Mouse (Mus musculus) right cerebral cortex, postnatal 14 days (tissue): ENCODE measurements around the gene Fam111a.
A peak's percentile ranks its signal among the peaks of the same experiment; 100 is the strongest.
"Not testable (repeated sequence)": the region's sequence is repeated elsewhere in the genome, so short reads cannot be mapped to it uniquely, and the experiment has no call there.

Experiments
- DNase-seq: peaks from one replicate; pipeline ENCODE4 v3.0.0; 2022

Fam111a gene

DNA sequence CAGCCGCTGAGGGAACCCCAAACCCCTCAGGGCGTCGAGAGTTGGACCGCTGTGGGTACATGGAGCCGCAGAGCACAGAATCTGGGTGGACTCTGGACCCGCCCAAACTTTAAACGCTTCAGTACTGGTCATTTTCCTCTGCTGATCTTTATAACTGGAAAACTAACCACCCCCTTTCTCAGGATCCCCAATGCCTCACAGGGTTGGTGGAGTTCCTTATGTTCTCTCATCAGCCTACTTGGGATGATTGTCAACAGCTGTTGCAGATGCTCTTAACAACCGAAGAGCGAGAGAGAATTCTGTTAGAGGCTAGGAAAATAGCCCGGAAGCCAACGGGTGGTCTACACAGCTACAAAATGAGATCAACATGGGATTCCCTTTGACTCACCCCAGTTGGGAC is at the start of gene Fam111a:
Gene Fam111a, plus strand, starts transcription at position 301 of the 400 bp plus-strand sequence.
- not testable (repeated sequence) for DNase-seq

DNA sequence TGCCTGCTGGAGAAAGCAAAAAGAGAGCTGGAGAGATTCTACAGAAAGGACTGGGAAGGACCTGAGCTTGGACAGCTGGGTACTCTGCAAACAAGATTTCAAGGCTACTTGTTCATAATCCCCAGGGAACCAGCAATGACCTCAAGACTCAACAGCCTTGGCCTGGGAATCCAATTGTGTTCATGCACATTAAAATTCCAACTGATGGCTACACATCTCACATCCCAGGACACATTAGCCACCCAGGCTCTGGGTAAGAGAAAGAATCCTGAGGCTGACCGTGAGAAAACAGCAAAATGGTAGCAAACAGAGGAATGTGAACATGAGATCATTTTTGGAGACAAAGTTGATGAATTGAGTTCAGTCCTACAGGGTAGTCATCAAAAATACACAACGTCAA is 49.3 kb upstream of the Fam111a start:
- no peak for DNase-seq

DNA sequence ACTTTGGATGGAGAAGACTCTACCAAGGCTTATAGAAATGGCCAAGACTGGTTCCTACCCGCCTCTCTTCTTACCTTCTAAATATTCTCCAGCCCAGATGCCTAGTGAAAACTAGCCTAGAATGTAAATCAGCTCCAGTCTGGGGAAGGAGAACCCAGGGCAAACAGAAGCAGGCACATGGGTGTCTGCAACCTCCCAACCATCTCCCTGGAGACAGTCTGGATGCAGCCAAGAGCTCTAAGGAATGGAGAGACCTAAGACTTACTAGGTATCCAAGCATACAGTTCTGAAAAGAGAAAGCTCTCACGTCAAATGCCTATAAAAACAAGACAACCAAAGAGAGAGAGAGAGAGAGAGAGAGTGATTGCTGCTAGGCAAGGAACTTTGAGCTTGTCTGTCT is 47.6 kb upstream of the Fam111a start:
- DNase-seq = no peak

DNA sequence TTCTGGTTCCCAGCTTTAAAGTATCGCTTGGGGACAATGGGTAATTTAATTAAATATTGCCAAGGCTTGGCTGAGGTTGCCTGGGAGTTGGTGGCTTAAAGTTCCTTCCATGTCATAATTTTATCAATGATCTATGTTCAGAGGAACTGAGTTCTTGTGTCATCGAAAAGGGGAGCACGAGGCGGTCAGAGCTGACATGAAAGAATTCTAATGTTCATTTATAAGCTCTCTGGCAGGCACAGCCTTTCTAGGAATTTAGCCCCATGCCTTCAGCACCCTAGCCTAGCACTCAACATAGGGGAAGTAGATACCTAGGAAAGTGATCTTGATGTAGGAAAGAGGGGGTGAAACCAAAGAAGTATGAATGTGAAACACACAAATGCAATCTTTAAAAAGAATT is 47.2 kb upstream of the Fam111a start:
- DNase-seq = no peak

DNA sequence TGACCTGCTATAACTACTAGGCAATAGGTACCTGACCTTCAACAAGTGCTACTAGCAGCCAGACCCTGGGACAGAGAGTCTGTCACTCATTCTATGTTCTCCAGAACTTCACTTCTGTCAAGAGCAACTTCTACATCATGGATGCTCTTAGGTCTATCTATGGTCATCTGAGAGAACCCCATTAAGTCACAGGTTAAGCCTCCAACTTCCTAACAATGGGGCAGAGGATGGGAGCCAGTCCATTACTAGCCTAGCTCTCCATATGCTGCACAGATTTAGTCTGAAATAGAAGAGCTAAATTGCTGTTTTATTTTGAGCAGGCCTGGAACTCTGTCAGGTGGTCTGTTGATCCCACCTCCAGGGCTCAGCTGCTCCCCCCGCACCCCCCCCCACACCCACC is 46.6 kb upstream of the Fam111a start:
- no peak for DNase-seq

DNA sequence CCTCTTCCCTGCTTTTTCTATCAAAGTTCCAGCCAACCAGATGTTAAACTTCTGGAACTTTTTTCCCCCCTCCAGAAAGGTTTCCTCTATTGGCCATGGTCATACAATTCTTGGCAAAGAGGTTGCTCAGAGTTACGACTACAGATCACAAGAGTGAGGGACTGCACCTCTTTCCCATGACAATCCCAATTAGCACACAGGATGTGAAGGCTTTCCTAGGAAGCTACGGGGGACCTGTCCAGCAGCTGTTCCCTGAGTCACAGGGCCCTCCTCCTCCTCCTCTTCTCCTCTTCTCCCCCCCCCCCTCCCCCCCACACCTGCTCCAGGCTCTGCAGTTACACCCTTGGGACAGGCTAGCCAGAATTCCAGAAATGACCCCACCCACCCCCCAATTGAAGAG is 46.1 kb upstream of the Fam111a start:
- no peak for DNase-seq

DNA sequence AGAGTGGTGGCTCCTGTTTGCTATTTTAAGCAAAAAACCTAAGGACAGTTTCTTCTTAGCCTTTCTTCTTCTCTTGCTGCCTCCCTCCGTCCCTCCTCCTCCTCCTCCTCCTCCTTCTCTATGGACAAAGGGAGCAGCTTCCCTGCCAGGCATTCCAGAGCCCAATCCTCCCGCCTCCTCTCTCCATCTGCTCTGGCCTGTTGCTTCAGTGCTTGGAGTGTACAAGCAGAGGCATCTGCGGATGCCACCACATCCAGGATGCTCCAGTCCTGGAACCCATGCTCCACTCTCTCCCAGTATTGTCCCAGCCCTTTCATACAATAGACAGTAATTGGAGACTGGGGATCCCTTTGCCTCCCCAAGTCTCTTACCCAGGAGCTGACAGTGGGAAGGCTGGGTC is 45.4 kb upstream of the Fam111a start:
- peak; percentile 59 for DNase-seq

DNA sequence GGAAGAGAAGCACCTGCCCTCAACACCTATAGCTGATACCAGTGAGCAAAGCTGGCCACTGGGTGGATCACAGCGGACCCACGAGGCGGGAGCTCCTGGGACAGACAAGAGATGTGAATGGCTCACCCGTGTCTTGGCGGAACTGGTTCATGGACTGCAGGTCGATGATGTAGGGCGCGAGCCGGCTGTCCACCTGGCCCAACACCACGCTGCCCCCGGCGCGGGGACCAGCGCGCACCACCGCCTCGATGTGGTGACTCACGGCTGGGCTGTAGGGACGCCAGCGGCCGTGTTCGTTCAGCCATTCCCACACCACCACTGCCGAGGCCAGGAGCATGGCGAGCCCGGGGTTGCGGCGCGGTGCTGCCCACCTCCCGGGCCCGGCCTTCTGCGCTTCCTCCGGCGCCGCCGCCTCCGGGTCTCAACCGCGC is 44.6 kb upstream of the Fam111a start:
- peak; percentile 40 for DNase-seq

DNA sequence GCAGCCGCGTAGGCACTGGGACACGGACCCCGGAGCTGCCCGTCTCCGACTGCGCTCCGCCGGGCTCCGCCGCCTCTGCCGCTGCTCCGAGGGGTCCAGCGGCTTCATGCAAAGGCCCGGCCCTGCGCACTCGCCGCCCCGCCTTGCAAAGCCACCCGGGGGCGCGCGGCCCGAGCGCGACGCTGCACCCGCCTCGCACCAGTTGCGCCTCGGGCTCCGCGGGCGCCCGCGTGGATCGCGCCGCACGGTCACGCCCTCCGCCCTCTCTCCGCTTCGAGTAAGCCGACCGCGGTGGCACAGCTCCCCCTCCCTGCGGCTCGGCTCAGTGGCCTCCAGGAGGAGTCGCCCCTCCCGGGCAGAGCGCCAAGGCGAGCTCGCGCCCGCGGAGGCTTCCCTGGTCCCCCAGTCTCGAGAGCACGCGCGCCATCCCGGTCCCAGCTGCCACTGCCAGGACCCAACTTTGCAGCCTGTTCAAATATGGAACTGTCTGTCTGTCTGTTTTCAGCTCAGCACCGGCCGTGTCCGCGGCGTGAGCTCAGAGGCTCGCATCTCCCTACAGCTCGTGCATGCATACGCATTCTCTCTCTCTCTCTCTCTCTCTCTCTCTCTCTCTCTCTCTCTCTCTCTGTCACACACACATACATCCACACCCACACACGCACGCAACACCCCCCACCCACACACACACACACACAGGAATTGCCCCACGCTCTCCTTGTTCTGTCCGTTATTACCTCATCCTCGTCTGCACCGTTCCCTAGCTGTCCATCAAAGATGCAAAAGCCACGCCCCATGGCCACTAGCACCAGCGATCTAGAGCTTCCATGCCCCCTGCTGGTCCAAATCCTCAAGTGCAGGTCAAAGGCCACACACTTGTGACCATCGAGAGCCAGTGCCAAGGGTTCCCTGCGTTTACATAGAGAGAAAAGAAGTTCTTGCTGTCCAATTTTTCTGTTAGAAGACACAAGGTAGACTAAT is 43.9 kb upstream of the Fam111a start, which contains the start of gene Dtx4:
Gene Dtx4, minus strand, starts transcription at position 85 of the 978 bp plus-strand sequence.
- DNase-seq = peak; percentile 93

DNA sequence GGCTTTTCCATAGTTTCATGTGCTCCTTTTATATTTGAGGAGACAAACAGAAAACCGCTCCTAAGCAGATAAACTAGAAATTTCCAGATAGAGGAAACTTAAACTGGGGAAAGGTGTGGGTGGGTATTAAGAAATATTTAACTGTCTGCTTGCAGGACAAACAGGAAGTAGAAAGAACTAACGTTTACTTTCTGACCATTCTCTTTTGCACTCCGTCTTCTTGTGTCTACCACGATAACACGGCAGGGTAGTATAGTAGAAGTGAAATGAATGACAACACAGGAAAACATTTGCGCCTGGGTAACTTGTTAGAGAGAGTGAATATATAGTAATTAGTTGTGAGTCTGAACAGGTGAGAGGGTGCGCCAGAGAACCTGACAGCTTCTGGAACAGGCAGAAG is 42.8 kb upstream of the Fam111a start:
- no peak for DNase-seq

DNA sequence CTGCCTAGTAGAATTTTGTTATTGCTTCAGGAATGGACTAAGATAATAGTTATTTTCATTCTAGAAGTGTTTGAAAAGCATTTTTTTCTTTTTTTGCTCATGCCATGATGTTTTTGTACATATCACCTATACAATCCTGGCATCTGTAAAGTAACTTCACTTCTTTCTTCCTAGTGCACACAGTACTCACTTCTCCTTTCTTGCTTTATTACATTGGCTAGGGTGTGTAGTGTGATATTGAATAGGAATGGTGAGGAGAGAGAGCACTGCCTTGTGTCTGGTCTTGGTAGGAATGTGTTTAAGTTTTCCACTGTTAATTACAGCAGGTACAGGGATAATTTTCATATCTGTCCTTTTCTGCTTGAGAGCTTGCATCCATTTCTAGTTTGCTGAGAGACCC is 30.9 kb upstream of the Fam111a start:
- no peak for DNase-seq

DNA sequence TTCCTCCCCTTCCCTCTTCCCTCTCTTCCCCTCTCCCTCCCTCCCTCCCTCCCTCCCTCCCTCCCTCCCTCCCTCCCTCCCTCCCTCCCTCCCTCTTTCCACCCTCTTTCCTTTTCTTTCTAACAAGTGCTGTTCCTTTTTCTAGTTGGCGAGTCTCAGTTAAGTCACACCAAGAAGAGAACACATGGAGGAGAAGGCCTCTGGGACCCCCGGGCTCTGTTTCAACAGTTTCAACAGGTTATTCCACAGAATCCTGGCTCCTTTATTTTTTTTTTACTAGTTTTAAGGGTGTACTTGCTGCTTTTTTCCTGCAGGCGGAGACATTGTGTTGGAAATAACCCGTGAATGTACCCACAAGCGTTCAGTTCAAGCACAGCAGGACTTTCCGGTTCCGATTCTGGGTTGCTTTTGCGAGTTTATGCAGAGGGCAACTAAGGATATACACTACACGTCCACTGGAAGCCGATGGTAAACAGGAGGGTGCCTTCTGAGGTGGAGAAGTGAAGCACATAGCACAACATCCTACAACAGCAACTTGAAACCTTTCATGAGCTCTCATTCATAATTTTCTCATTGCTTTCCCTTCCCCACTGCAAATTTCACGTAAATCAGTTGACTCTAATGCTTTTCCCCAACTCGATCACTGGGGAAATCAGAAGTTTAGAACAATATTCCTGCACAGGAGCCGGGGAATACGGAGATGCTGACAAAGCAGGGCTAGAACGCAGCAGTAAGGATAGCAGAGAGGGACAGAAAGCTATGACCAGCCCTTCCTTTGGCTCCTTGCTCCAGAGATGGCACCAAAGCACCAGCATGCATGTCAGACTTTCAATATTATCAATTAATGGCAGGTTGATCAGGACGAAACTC is 27.6 kb upstream of the Fam111a start:
- peak; percentile 30 for DNase-seq

DNA sequence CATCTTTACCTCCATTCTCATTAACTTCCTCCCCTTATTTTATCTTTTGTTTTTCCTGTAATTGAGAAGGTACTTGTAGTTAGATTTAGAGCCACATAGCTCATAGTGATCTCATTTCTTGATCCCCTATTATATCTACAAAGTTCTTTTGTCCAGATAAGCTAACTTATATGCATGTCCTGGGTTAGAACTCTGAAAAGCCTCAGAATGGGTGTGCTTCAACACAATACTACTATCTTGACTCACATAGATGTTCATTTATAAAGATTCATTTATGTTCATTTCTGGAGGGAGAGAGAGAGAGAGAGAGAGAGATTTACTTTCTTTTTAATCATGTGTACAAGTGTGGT is 27.0 kb upstream of the Fam111a start:
- no peak for DNase-seq

DNA sequence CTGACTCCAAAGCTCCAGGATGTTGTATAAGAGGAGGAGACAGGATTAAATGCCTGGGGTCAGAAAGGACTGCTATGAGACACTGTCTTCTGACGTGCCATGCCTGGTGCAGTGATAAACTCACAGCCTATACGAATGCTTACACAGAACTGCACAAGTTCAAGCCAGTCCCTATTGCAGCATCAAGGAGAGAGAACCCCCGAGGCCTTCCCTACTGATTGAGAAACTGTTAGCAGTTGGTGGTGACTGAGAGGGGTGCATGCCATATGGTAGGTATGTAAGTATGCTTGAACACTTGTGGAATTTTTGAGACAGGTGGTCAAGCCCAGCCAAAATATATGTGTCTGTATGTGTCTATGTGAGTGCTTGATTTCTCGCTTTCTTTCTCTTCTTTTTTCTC is 22.2 kb upstream of the Fam111a start:
- DNase-seq = no peak

DNA sequence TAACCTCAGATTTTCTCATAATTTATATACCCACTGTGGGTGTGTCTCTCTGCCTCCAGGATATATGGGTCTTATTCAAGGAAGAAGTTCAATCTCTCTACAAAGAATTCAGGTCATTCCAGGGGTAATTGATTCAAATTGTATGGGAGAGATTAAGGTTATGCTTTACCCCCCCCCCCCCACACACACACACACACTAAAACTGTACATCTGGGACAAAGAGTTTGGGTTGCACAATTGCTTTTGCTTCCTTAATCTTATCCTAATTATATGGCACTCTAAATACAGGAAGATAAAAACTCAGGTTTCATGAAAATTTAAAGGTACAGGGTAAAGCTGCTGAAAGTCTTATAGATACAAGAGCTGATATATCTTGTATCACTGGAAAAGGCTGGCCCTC is 8.4 kb upstream of the Fam111a start:
- DNase-seq = no peak

DNA sequence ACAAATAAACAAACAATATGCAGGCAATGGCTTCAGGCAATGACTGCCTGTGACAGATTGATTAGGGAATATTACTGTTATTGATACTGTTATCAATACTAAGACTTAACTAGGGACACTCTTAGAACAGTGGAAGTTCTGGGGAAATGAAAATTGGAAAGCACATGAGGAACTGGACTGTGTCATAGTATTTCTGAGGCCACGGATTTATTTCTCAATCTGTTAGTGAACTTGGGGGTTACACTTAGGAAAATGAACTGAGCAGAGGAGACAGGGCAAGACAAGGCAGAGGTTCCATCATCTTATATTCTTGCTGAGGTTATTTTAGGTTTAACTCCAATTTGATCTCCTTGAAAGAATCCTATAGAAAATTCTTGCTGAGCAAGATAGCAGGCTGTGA is 5.6 kb upstream of the Fam111a start:
- no peak for DNase-seq

DNA sequence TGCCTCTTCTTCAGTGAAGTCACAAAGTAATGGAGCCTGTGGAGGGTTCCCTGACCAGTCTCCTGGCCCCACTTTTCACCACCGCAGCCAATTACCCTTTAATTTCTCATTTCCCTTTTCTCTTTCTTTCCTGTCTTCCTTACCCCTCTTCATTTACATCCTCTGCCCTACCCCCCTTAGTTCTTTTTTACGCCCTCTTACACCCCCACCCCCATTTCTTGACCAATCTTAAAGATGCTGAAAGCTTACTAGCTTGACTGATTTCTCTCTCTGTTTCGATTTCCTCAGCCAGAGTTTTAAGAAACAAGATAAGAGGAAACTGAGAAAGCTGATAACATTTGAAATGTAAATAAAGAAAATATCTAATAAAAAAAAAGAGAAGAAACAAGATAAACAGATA is 4.8 kb upstream of the Fam111a start:
- no peak for DNase-seq

DNA sequence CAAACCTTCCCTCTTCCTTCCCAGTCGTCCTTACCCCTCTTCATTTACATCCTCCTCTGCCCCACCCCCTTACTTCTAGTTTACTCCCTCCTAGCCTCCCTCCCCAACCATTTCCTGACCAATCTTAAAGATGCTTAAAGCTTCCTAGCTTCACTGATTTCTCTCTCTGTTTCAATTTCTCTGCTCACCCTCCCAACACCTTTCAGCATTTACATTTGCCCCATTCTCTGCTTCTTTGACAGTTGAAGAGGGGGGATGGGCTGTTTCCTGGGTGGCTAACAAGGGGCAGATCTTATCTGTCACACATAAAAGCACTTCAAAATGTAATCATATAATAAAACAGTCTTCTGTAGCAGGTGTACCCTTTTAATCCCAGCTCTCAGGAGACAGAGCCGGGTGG is 3.9 kb upstream of the Fam111a start:
- DNase-seq = no peak

DNA sequence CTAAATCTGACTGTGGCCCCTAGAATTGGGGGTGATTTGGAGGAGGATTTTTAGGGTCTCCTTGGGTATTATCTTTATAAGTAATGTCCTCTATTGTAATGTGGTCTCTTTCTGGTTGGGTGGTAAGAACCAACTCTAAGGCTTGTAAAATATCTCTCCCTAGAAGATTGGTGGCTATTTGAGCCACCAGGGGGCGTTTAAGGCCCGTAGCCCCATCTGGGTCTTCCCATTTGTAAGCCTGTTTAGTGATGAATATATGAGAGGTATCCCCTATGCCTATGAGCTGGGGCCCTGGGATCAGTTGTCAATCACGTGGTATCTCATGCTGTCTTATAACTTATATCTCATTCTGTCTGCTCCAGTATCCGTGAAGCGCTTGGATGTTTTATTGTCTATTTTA is 3.6 kb downstream of the Fam111a start:
- no peak for DNase-seq

DNA sequence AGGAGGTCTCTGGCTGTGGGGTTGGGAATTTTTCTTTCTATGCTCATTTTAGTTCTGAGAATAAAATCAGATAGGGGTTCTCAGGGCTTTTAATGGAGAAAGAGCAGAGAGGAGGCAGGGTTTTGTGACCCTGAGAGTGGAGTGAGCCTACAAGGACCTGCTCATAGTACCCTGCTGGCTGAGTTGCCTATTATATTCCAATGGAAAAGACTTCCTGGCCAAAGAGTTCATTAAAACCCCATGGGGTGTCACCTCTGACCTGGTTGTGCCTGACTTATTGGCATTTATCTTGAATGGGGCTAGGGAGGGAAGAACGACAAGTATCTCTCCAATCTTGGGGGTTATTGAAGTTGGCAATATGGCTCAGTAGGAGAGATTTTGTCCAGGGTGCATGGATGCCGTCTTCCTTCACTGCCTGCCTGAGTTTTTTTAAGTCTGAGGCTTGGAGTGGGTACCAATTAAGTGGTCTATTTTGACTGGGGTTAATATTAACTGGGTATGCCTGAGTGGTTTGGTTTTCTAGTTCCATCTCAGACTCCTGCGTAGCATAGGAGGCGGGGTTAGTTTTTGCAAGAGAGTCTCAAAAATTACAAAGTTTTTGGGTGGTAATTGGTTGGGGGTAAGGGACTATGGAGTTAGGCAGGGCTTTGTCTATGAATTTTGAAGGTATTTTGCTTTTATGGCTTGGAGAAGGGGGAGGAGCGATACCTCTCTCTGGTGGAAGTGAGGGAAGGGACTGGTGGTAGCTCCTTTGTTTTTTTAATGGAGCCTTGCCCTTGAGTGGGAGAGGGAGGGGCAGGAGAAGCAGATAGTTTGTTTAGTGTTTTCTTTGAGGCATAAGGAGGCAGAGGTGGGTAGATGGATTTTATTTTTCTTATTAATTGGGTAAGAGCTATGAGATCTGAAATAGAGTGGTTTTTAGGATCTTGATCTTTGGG is 4.7 kb downstream of the Fam111a start:
- no peak for DNase-seq

DNA sequence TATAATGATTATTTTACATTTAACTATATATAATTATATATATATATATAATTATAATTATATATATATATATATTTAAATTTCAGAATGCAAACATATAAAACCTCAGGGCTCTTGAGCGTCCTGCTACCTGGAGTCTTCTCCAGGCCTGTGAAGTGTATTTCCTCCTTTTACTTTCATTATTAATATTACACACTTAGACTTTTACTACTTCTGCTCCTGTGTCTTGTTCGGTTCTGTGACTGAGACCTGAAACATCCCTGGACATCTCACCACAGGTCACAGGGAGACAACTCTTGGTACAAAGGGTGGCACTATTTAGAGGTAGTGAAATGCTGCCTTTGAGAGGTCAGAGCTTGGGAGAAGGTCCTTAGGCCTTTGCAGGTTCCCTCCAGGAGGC is 10.8 kb downstream of the Fam111a start:
- no peak for DNase-seq

DNA sequence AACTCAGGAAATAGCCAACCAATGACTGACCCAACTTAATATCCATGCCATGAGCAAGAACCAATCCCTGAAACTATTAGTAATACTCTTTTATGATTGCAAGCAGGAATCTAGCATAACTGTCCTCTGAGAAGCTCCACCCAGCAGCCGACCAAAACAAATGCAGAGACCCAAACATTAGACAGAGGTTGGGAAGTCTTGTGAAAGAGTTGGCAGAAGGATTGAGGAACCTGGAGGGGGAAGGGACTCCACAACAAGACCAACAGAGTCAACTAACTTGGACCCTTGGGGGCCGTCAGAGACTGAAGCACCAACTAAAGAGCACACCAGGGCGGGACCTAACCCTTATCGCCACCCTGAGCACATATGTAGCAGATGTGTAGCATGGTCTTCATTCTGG is 12.7 kb downstream of the Fam111a start:
- DNase-seq = no peak

DNA sequence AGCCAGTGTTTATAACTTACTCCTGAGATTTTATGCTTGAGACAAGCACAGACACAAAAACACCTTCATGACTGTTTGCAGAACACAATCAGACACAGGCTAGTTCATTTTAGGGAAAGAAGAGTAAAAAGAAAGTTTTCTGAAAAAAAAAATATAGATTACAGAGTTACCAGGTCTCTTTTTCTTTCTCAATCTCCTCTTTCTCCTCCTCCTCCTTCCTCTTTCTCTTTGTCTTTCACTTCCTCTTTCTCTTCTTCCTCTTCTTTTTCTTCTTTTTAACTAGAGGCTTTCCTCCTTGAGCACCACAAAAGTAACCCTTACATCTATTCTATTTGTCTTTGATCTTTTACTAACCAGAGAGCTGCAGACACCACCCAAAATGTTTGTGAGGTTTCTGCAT is 18.7 kb downstream of the Fam111a start:
- no peak for DNase-seq
